Mouse (Mus musculus): ENCODE data around the gene Rhot2. TPM values are rescaled to one million over a fixed set of nuclear protein-coding genes. Genes with fewer than 3 reads are reported as not detected.

Gene Rhot2
- polyA plus RNA-seq, 1 experiment from 2014 or later, result 9.8 TPM

GRCm38 (mm10) chr17:25828223-25828594, 16.4 kb downstream of the Rhot2 start:
- H3K4me1 ChIP-seq (ENCODE audit: insufficient read depth), result peaks cover 47% of the 10 kb centered on the region
- H3K4me3 ChIP-seq (ENCODE audit: low read depth, low read length), result peak overlapping the region; percentile 56; the same call in 1 of the 2 replicates
- H3K9ac ChIP-seq (replicated peaks), result no peak overlapping the region
- no peak for ATAC-seq
- H3K36me3 ChIP-seq (replicated peaks; ENCODE audit: insufficient read depth, low read length), result peaks cover 31% of the 10 kb centered on the region
- peak overlapping the region; percentile 78 for H3K4me2 ChIP-seq (ENCODE audit: low read depth, low read length)
- no peaks in the 10 kb centered on the region for H3K9me3 ChIP-seq (ENCODE audit: low read length)
- 81% methylated on average over 8 of the region's 8 CpGs for WGBS (ENCODE audit: insufficient replicate concordance)
- H3K27ac ChIP-seq (ENCODE audit: low read depth), result 0 out of 2 replicates have a peak overlapping the region, but pooled peaks have one; percentile 67
- no peak for DNase-seq
- TF ChIP-seq EP300 (IDR thresholded peaks at IDR 0.05; ENCODE audit: low read depth), result no peak
- H3K27me3 ChIP-seq (ENCODE audit: insufficient read depth, low read length), result no peaks in the 10 kb centered on the region

GRCm38 (mm10) chr17:25827546-25828222, 17.0 kb downstream of the Rhot2 start:
- H3K36me3 ChIP-seq (replicated peaks; ENCODE audit: insufficient read depth, low read length), result peaks cover 31% of the 10 kb centered on the region
- H3K9me3 ChIP-seq (ENCODE audit: low read length), result no peaks in the 10 kb centered on the region
- H3K27ac ChIP-seq (ENCODE audit: low read depth), result no peak overlapping the region
- no peak overlapping the region for H3K4me2 ChIP-seq (ENCODE audit: low read depth, low read length)
- TF ChIP-seq CTCF (IDR thresholded peaks at IDR 0.05; ENCODE audit: low read depth), result no peak
- TF ChIP-seq EP300 (IDR thresholded peaks at IDR 0.05; ENCODE audit: low read depth), result no peak
- 92% methylated on average over 22 of the region's 22 CpGs for WGBS (ENCODE audit: insufficient replicate concordance)
- no peak overlapping the region for H3K4me3 ChIP-seq (ENCODE audit: low read depth, low read length)
- no peak overlapping the region for H3K9ac ChIP-seq (replicated peaks)
- ATAC-seq, result no peak
- no peaks in the 10 kb centered on the region for H3K27me3 ChIP-seq (ENCODE audit: insufficient read depth, low read length)
- DNase-seq, result no peak
- H3K4me1 ChIP-seq (ENCODE audit: insufficient read depth), result peaks cover 49% of the 10 kb centered on the region

GRCm38 (mm10) chr17:25827011-25827410, 17.6 kb downstream of the Rhot2 start:
- Histone ChIP-seq H3K36me3 (replicated peaks; ENCODE audit: insufficient read depth, low read length) (peaks cover 31% of the 10 kb centered on the region), H3K9ac (replicated peaks) (no peak overlapping the region), H3K27me3 (ENCODE audit: insufficient read depth, low read length) (no peaks in the 10 kb centered on the region), H3K4me1 (ENCODE audit: insufficient read depth) (peaks cover 48% of the 10 kb centered on the region), H3K4me2 (ENCODE audit: low read depth, low read length) (no peak overlapping the region), H3K9me3 (ENCODE audit: low read length) (no peaks in the 10 kb centered on the region), H3K27ac (ENCODE audit: low read depth) (no peak overlapping the region), H3K4me3 (ENCODE audit: low read depth, low read length) (no peak overlapping the region)
- no peak for DNase-seq
- 92% methylated on average over 13 of the region's 13 CpGs for WGBS (ENCODE audit: insufficient replicate concordance)
- no peak for ATAC-seq
- TF ChIP-seq CTCF (IDR thresholded peaks at IDR 0.05; ENCODE audit: low read depth), result no peak
- no peak for TF ChIP-seq EP300 (IDR thresholded peaks at IDR 0.05; ENCODE audit: low read depth)

GRCm38 (mm10) chr17:25825984-25826570, 18.6 kb downstream of the Rhot2 start:
- no peak overlapping the region for H3K27ac ChIP-seq (ENCODE audit: low read depth)
- peaks cover 24% of the 10 kb centered on the region for H3K36me3 ChIP-seq (replicated peaks; ENCODE audit: insufficient read depth, low read length)
- WGBS (ENCODE audit: insufficient replicate concordance), result 91% methylated on average over 27 of the region's 27 CpGs
- peaks cover 39% of the 10 kb centered on the region for H3K4me1 ChIP-seq (ENCODE audit: insufficient read depth)
- no peak for DNase-seq
- no peak overlapping the region for H3K9ac ChIP-seq (replicated peaks)
- TF ChIP-seq EP300 (IDR thresholded peaks at IDR 0.05; ENCODE audit: low read depth) (no peak), CTCF (IDR thresholded peaks at IDR 0.05; ENCODE audit: low read depth) (no peak)
- H3K9me3 ChIP-seq (ENCODE audit: low read length), result no peaks in the 10 kb centered on the region
- no peak overlapping the region for H3K4me3 ChIP-seq (ENCODE audit: low read depth, low read length)
- no peak overlapping the region for H3K4me2 ChIP-seq (ENCODE audit: low read depth, low read length)
- no peak for ATAC-seq
- 0 out of 2 replicates have a peak, but pooled peaks cover 4% of the 10 kb centered on the region for H3K27me3 ChIP-seq (ENCODE audit: insufficient read depth, low read length)

GRCm38 (mm10) chr17:25825311-25825710, 19.3 kb downstream of the Rhot2 start:
- Histone ChIP-seq H3K4me2 (ENCODE audit: low read depth, low read length) (peak overlapping the region; percentile 92; the same call in 1 of the 2 replicates), H3K4me3 (ENCODE audit: low read depth, low read length) (no peak overlapping the region), H3K27me3 (ENCODE audit: insufficient read depth, low read length) (0 out of 2 replicates have a peak, but pooled peaks cover 5% of the 10 kb centered on the region), H3K4me1 (ENCODE audit: insufficient read depth) (peaks cover 35% of the 10 kb centered on the region), H3K9me3 (ENCODE audit: low read length) (no peaks in the 10 kb centered on the region), H3K9ac (replicated peaks) (no peak overlapping the region; the same call in 1 of the 2 replicates), H3K27ac (ENCODE audit: low read depth) (no peak overlapping the region), H3K36me3 (replicated peaks; ENCODE audit: insufficient read depth, low read length) (peaks cover 17% of the 10 kb centered on the region)
- DNase-seq, result no peak
- no peak for TF ChIP-seq EP300 (IDR thresholded peaks at IDR 0.05; ENCODE audit: low read depth)
- no peak for TF ChIP-seq CTCF (IDR thresholded peaks at IDR 0.05; ENCODE audit: low read depth)
- WGBS (ENCODE audit: insufficient replicate concordance), result 83% methylated on average over 6 of the region's 6 CpGs
- ATAC-seq, result no peak

- Histone ChIP-seq H3K4me2 (ENCODE audit: low read depth, low read length) (peak overlapping the region; percentile 92), H3K27ac (ENCODE audit: low read depth) (no peak overlapping the region), H3K36me3 (replicated peaks; ENCODE audit: insufficient read depth, low read length) (peaks cover 13% of the 10 kb centered on the region), H3K9me3 (ENCODE audit: low read length) (no peaks in the 10 kb centered on the region), H3K9ac (replicated peaks) (peak overlapping the region; percentile 71), H3K4me1 (ENCODE audit: insufficient read depth) (peaks cover 29% of the 10 kb centered on the region), H3K4me3 (ENCODE audit: low read depth, low read length) (peak overlapping the region; percentile 74), H3K27me3 (ENCODE audit: insufficient read depth, low read length) (peaks cover 13% of the 10 kb centered on the region)
- no peak for DNase-seq
- ATAC-seq, result no peak
- TF ChIP-seq EP300 (IDR thresholded peaks at IDR 0.05; ENCODE audit: low read depth), result no peak
- no peak for TF ChIP-seq CTCF (IDR thresholded peaks at IDR 0.05; ENCODE audit: low read depth)
- WGBS (ENCODE audit: insufficient replicate concordance), result 66% methylated on average over 17 of the region's 17 CpGs
These were observed 20.1 kb downstream of the Rhot2 start for GRCm38 (mm10) chr17:25824362-25825142.

All from liver, postnatal 0 days (tissue).